Mouse (Mus musculus) ZHBTc4 (cell line): Measurements from ENCODE around the gene Tsc22d4.
A peak's percentile ranks its signal among the peaks of the same experiment; 100 is the strongest.

Experiments
- DNase-seq: peaks from one replicate; pipeline ENCODE4 v3.0.0-alpha.2; 2011; ENCODE audit warnings: low read depth, low spot score

Tsc22d4 gene

DNA sequence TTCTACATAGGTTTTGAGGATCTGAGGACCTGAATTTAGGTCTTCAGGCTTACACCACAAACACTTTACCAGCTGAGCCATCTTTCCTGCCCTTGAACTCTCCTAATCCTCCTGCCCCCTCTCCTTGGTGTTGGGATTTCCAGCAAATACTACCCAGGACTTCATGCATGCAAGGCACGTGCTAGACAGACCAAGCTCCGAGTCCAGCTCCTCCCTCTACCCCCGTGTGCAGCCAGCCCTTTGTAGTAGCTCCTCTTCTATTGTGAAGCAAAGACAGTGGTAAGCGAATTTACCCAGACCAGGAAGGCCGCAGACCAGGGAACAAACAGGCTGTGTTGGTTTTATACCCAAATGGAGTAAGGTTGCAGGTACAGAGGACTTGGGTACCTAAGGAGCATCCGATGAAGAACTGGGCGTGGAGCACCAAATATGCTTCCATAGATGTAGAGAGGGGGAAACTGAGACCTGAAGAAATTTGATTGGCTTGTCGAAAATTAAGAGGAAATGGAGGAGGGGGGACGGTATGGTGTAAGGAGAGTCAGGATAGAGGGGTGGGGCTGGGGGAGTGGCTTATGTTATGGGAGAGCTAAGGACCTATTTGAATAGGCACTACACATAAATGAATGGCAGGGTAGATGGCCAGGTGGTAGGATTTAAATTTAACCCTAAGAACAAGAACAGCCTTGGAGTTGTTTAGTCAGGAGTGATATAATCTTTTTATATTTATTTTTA lies 19.2 kb downstream of the Tsc22d4 start:
- peak; percentile 66 for DNase-seq

DNA sequence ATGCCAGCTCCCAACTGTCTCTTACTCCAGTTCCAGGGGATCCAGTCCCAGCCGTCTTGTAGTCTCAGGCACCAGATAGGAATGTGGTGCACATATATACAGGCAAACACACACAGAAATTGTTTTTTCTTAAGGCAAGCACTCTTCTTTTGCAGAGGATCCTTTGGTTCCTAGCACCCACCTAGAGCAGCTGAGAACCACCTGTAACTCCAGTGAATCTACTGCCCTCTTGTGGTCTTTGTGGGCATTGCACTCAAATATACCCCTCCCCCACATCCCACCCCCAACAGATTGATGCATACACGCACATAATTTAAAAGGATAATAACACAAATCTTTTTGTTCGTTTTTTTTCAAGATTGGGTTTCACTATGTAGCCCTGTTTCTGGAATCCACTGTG lies 20.7 kb downstream of the Tsc22d4 start:
- DNase-seq = peak; percentile 72

- DNase-seq = no peak
These were observed 22.9 kb downstream of the Tsc22d4 start for GRCm38 (mm10) chr5:137768475-137768874.

- peak; percentile 82 for DNase-seq
These were observed 25.2 kb downstream of the Tsc22d4 start for GRCm38 (mm10) chr5:137770709-137771108.

DNA sequence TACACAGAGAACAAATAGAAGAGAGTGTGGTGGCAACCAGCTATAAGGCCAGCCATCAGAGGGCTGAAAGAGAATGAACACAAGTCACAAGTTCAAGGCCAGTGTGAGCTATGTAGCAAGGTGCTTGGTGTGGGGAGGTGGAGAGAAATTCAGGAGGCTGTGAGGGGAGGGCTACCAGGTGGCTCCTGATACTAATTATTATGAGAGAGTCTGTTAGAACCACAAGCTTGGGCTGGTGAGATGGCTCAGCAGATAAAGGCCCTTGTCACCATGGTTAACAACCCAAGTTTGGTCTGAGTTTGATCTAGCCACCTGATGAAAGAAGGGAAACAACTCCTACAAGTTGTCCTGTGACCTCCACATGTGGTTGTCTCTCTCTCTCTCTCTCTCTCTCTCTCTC lies 27.2 kb downstream of the Tsc22d4 start:
- DNase-seq = no peak

DNA sequence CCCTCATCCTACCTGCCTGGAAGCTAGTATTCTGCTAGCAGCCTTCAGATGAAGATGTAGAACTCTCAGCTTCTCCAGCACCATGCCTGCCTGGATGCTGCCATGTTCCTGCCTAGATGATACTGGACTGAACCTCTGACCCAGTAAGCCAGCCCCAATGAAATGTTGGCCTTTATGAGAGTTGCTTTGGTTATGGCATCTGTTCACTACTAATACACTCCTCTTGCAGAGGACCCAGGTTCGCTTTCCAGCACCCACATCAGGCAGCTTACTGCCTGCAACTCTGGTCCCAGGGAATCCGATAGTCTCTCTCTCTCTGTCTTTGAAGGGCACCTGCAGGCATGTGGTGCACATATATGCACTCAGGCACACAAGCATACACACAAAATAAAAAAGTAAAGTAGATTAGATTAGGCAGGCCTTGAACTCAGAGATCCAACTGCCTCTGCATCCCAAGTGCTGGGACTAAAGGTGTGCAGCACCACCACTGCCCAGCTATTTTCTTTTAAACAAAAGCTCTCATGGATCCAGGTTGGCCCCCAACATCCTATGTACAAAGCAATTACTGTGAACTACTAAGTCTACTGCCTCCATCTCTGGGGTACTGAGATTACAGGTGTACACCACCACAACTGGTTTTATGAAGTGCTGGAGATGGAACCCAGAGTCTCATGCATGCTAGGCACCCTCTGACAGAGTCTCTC lies 30.2 kb downstream of the Tsc22d4 start:
- no peak for DNase-seq

- peak; percentile 83 for DNase-seq
These were observed 30.9 kb downstream of the Tsc22d4 start for GRCm38 (mm10) chr5:137776408-137776918.

GRCm38 (mm10) chr5:137777267-137777845 lies 31.8 kb downstream of the Tsc22d4 start:
- no peak for DNase-seq

- peak; percentile 99 for DNase-seq
These were observed 33.1 kb downstream of the Tsc22d4 start, which contains the start of gene Ppp1r35 for GRCm38 (mm10) chr5:137778635-137779034. TSS of gene Ppp1r35 (plus strand) at chr5:137778849.

GRCm38 (mm10) chr5:137779053-137779933 lies 33.8 kb downstream of the Tsc22d4 start:
- DNase-seq = peak; percentile 65

GRCm38 (mm10) chr5:137781661-137782060 lies 36.1 kb downstream of the Tsc22d4 start:
- no peak for DNase-seq

DNA sequence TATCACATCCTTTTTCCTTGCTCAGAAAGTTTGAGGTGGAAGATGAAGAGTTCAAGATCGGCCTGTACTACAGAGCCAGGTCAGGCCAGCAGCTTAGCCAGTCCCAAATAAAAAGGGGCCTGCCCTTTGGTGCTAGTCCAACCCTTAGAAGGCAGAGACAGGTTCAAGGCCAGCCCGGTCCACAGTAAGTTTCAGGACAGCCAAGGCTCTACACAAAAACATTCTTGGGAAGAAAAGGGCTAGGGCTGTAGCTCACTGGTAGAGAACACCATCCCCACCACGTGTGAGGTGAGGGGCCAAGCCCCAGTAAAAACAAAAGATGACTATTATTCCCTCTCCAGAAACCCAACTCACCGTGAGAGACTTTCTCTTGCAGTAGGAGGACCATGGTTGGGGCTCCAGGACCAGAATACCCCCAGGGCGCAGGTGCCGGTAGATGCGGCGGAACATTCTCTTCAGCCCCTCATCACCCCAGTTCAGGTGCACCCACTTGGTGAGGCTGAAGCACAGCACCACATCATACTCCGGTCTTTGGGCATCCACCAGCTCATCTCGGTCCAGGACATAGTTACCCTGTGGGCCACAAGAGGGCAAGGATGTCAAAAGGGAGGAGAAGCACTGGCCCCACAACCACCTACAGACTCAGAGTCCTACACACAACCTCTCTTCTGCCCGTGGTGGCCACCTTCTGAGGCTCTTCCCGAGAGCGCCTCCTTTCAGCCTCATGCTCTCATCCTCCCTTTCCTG lies 37.4 kb downstream of the Tsc22d4 start:
- DNase-seq = no peak

- DNase-seq = no peak
These were observed 38.5 kb downstream of the Tsc22d4 start for GRCm38 (mm10) chr5:137783901-137784540.

DNA sequence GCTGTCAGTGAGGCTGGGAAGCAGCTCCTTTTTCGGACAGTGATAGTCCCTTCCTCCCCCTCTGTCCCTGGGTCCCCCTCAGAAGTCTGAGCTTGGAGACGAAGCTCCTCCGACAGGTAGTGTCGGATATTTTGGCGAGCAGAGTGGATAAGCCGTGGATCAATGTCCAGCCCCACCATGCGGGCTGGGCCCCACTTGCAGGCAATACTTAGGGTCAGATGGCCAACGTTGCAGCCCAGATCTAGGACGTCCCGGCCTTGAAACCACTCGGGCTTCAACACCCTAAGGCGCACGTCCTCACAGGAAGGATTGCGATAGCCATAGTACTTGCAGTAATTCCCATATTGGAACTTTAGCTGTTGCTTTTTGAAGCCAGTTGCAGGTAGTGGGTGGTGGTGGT lies 39.0 kb downstream of the Tsc22d4 start:
- no peak for DNase-seq

DNA sequence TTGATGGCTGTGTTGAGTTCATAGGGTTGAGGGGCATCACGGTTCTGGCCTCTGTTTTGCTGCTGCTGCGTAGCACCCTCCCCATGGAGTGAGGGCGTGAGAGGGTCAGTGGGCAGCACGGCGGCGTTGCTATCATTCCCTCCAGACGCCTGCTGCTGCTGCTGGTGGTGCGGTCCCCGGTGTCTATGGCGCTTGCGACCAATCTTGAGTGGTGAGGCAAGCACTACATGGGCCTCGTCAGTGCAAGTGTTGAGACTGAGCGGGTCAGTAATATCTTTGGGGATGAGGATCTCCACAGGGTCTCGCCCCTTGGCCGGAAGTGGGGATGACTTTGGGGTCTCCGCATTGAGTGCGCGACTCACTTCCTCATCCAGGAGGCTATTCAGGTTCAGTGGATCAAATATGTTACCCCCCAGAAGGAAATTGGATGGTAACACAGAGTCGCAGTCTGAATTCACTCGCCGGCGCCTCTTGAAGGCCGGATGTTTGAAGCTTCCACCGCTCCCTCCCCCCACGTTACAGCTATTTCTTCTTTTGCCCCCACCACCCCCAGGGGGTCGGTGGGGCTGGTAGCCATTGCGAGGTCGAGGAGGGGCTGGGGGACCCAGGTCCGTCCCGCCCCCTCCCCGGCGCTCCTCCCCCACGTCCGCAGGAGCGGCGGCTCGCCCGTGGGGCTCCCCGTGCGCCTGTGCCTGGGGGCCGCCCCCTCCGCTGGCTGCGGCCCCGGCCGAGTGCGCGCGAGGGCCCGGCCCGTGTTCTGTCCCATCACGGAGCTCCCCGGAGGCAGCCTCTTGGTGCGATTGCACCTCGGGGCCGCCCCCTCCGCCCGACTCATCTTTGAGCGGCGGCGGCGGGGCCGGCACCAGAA lies 39.9 kb downstream of the Tsc22d4 start:
- peak; percentile 60 for DNase-seq

GRCm38 (mm10) chr5:137786109-137786942 lies 40.8 kb downstream of the Tsc22d4 start:
- DNase-seq = peak; percentile 100

GRCm38 (mm10) chr5:137787151-137787928 lies 41.8 kb downstream of the Tsc22d4 start, which contains the start of the genes Mepce and Zcwpw1:
TSS of gene Mepce (minus strand) at chr5:137787655.
TSS of gene Zcwpw1 (plus strand) at chr5:137787798.
- DNase-seq = peak; percentile 98
